Mouse (Mus musculus) right cerebral cortex, adult 2 months (tissue): ENCODE data around the gene Ddah2.

Source experiments
- DNase-seq, 2 experiments: peaks; one replicate each; pipeline ENCODE4 v3.0.0; 2021 to 2022; ENCODE audit warnings: low spot score in 2 of 2

Gene Ddah2

GRCm38 (mm10) chr17:35077285-35077684 is 18.4 kb downstream of the Ddah2 start:
- no peak for DNase-seq

GRCm38 (mm10) chr17:35077786-35078233 is 19.0 kb downstream of the Ddah2 start, which contains the start of gene Ly6g6d:
Ly6g6d (minus strand) TSS chr17:35078065.
- DNase-seq: no peak

- DNase-seq: no peak
These were observed 20.9 kb downstream of the Ddah2 start for GRCm38 (mm10) chr17:35079778-35080177.

- DNase-seq: no peak
These were observed 21.4 kb downstream of the Ddah2 start for GRCm38 (mm10) chr17:35080248-35080647.

GRCm38 (mm10) chr17:35080710-35081109 is 21.9 kb downstream of the Ddah2 start:
- DNase-seq: no peak

- DNase-seq: no peak
These were observed 24.2 kb downstream of the Ddah2 start for GRCm38 (mm10) chr17:35082841-35083576.

GRCm38 (mm10) chr17:35083929-35084497 is 25.2 kb downstream of the Ddah2 start:
- no peak for DNase-seq

- no peak for DNase-seq
These were observed 26.5 kb downstream of the Ddah2 start, which contains the start of gene Ly6g6f for GRCm38 (mm10) chr17:35085208-35085865. Ly6g6f (minus strand) TSS chr17:35085610.

- DNase-seq: no peak
These were observed 29.3 kb downstream of the Ddah2 start for GRCm38 (mm10) chr17:35088151-35088550.

- peak; percentile 92 to 97 for DNase-seq
These were observed 30.2 kb downstream of the Ddah2 start, which contains the start of gene Abhd16a for GRCm38 (mm10) chr17:35088825-35089644. Abhd16a (plus strand) TSS chr17:35089263.

GRCm38 (mm10) chr17:35090166-35090932 is 31.5 kb downstream of the Ddah2 start:
- DNase-seq: no peak

- no peak for DNase-seq
These were observed 33.8 kb downstream of the Ddah2 start for GRCm38 (mm10) chr17:35092403-35093198.

GRCm38 (mm10) chr17:35094475-35095365 is 35.9 kb downstream of the Ddah2 start:
- no peak for DNase-seq

- no peak for DNase-seq
These were observed 37.8 kb downstream of the Ddah2 start for GRCm38 (mm10) chr17:35096597-35096996.

GRCm38 (mm10) chr17:35097164-35097655 is 38.4 kb downstream of the Ddah2 start:
- DNase-seq: peak; percentile 64 to 69

GRCm38 (mm10) chr17:35100196-35100765 is 41.4 kb downstream of the Ddah2 start:
- no peak for DNase-seq

- no peak for DNase-seq
These were observed 42.3 kb downstream of the Ddah2 start for GRCm38 (mm10) chr17:35101161-35101560.

- DNase-seq: no peak
These were observed 43.5 kb downstream of the Ddah2 start for GRCm38 (mm10) chr17:35102299-35102698.
